Mouse (Mus musculus) neutrophil, adult 83 days (primary cell): ENCODE results near the gene E2f1. TPM values are rescaled to one million over a fixed set of nuclear protein-coding genes. Genes with fewer than 3 reads are reported as not detected.

ENCODE experiments used
- total RNA-seq, 2 experiments: library from RNA; stranded (reverse); gene quantifications; one replicate each; pipeline ENCODE4 v1.2.4; 2023

The E2f1 gene
- total RNA-seq: 10 to 100 TPM; 20.6 to 24.3 TPM

GRCm38 (mm10) chr2:154569836-154570286, at the start of gene E2f1:
E2f1 (minus strand) TSS chr2:154569892.

GRCm38 (mm10) chr2:154613118-154614115, 43.7 kb upstream of the E2f1 start, which contains the start of the genes Zfp341 and 4930519P11Rik:
Zfp341 (plus strand) TSS chr2:154613297.
4930519P11Rik (minus strand) TSS chr2:154613437.

GRCm38 (mm10) chr2:154603638-154604153, 34.0 kb upstream of the E2f1 start, which contains the start of gene Pxmp4:
Pxmp4 (minus strand) TSS chr2:154603708.

DNA sequence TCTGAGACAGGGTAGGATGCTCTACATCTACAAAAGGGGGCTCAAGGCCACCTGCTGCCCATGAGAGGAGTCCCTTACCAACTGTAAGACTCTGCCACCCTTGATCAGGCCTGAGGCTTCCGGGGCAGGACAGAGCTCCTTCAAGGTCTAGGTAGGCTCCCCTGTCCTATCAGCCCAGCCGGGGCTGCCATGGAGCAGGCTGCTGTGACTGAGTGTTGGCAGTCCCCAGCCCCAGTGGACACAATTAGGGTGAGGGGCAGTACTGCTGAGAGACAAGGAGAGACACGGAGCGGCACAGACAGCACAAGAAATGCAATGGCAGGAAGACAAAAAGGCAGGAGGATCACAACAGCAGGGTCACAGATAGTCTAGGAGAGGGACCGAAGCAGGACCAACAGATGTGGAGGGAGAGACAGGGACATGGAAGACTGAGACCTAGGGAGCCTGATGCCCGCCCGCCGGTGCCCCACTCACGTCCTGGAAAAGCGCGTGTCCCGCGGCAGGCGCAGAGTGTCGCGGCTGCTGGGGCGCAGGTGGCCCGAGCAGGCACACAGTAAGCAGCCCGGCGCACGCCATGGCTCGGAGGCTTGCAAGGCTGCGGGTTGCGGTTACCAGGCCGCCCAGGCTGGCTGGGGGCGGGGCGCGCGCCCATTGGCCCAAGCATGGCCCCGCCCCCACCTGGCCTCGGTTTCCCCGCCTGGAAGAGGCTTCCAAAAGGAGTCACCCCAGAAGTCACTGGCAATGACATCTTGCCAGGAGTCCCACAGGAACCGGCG, 11.2 kb downstream of the E2f1 start, which contains the start of gene Necab3:
TSS of gene Necab3 (minus strand) at position 627 of the 776 bp plus-strand sequence.

GRCm38 (mm10) chr2:154551476-154551875, 18.2 kb downstream of the E2f1 start, which contains the start of gene Actl10:
Actl10 (plus strand) TSS chr2:154551776.

GRCm38 (mm10) chr2:154546711-154547110, 23.0 kb downstream of the E2f1 start, which contains the start of gene 1700003F12Rik:
1700003F12Rik (plus strand) TSS chr2:154547085.

Other genes with a start within 250 kb of the E2f1 start
- gene Cdk5rap1, start 196.9 kb downstream of the E2f1 start, total RNA-seq: 1 to 10 TPM; 7.5 to 7.9 TPM
- 1 to 10 TPM; 1.4 to 2.0 TPM for gene Snta1, start 161.8 kb downstream of the E2f1 start, total RNA-seq
- 10 to 100 TPM; 18.3 to 18.5 TPM for gene Cbfa2t2, start 133.4 kb downstream of the E2f1 start, total RNA-seq
- gene 1700003F12Rik, start 22.8 kb downstream of the E2f1 start, total RNA-seq: not detected
- gene Actl10, start 18.1 kb downstream of the E2f1 start, total RNA-seq: under 1 TPM in 1 of 2 experiments, not detected in 1; 0.35 TPM
- gene Necab3, start 11.0 kb downstream of the E2f1 start, total RNA-seq: 1 to 10 TPM; 2.3 to 2.4 TPM
- 10 to 100 TPM; 17.3 to 18.7 TPM for gene Pxmp4, start 33.8 kb upstream of the E2f1 start, total RNA-seq
- 1 to 10 TPM; 4.3 to 4.5 TPM for gene Zfp341, start 43.4 kb upstream of the E2f1 start, total RNA-seq
- not detected for gene 4930519P11Rik, start 43.5 kb upstream of the E2f1 start, total RNA-seq
- gene Chmp4b, start 81.8 kb upstream of the E2f1 start, total RNA-seq: 100 to 1,000 TPM; 162 to 170 TPM
- gene Gm14214, start 200.1 kb upstream of the E2f1 start, total RNA-seq: not detected
- 100 to 1,000 TPM; 178 to 179 TPM for gene Raly, start 221.2 kb upstream of the E2f1 start, total RNA-seq
- not detected for gene a, start 221.5 kb upstream of the E2f1 start, total RNA-seq